Mouse (Mus musculus): ENCODE measurements around the gene Tas2r124.

Tas2r124 gene

DNA sequence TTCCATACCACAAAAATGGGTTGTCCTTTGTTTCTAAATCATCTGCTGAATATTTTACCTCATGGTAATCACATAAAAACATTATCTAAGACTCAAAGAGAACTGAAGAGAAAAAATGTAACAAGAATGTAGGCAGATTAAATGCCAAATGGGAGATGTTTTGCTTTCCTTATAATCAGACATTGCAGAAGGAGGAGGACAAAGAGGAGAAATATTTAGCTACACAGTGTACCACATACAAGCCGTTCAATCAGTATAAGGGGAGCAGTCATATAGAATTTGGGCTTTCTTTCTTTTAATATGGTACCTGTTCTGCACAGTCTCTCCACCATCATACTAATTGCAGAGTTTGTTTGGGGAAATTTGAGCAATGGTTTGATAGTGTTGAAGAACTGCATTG lies at the start of gene Tas2r124:
Gene Tas2r124, plus strand, starts transcription at position 301 of the 400 bp plus-strand sequence.
- in situ Hi-C loops (cut with MboI; ENCODE audit: unreplicated experiment in 2 of 2) = no loop called here

DNA sequence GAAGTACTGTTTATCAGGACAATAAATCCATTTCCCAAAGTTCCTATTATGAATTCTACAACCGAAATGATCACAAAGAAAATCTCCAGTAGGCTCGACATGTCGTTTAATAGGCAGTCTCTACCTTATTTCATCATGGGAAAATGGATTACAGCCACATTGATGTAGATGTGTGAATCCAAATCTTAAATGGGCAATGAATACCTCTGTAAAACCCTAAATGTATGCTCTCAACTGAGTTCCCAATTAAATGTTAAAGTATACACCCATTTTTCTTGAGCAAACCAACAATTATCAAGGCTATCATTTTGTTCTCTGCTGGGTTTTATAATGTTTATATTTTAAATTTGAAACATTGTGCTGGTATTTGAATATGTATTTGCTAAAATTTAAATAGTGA lies 42.7 kb upstream of the Tas2r124 start, which contains the start of gene Tas2r122:
Gene Tas2r122, minus strand, starts transcription at position 101 of the 400 bp plus-strand sequence.
- in situ Hi-C loops (cut with MboI; ENCODE audit: unreplicated experiment in 2 of 2) = no loop called here

GRCm38 (mm10) chr6:132737935-132738334 lies 16.6 kb upstream of the Tas2r124 start, which contains the start of gene Tas2r115:
Tas2r115 (minus strand) TSS chr6:132738035.
- in situ Hi-C loops (cut with MboI; ENCODE audit: unreplicated experiment in 2 of 2) = no loop called here

DNA sequence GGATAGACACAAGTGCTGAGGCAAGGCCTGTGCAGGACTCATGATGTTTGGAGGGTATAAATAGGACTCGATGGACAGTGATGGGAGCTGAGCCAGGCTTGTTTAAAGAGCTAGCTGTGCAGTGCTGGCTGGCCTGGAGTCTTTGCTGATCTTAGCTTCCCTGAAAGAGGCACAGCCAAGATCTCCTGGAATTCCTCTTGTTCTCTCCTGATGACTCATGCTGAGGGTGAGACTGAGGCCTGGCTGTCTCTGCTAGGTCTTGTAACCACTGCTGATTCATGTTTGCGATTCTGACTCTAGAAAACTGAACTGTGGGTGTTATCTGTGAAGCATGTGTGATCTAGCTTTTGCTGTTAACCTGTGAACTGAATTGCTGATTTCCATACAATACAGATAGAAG lies 4.3 kb upstream of the Tas2r124 start:
- in situ Hi-C loops (cut with MboI; ENCODE audit: unreplicated experiment in 2 of 2) = no loop called here

DNA sequence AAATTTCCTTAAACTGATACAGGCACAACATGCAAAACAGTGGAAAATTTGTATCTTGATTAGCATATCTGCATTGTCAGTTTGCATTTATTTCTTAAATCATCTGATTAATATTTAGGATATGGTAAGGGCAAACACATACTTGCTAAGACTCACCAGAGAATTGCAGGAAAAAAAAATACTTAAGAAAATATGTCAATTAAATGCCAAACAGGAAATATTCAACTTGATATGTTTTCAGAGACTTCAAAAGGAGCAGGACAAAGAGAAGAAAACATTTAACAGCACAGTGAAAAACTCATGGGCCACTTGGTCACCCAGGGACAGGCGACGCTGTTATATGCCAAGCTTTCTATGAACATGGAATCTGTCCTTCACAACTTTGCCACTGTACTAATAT lies 7.3 kb downstream of the Tas2r124 start, which contains the start of gene Tas2r102:
Gene Tas2r102, plus strand, starts transcription at position 301 of the 400 bp plus-strand sequence.
- in situ Hi-C loops (cut with MboI; ENCODE audit: unreplicated experiment in 2 of 2) = no loop called here

DNA sequence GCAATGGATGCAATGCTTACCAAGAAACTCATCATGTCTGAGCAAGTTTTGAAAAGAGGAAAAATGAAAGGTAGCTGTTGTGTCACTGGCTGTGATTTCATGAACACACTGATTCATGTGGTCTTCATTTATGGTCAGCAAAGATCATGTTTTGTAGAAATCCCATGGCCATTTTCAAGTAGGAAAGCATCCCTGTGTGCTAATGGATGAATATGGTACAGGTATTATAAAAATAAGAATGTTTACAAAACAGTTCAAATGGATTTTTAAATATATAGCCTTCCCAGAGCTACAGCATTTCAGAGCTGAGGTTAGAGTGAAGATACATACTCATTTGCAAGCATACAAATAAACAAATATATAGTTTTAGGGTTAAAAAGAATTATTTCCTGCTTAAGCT lies 23.5 kb downstream of the Tas2r124 start, which contains the start of gene Tas2r136:
Gene Tas2r136, minus strand, starts transcription at position 101 of the 400 bp plus-strand sequence.
- in situ Hi-C loops (cut with MboI; ENCODE audit: unreplicated experiment in 2 of 2) = loop anchor here in 1 of 2 experiments (10.0 kb wide), 1 partner anchor 87 kb away; the partner anchor contains the start of gene Tas2r110

- in situ Hi-C loops (cut with MboI; ENCODE audit: unreplicated experiment in 2 of 2) = no loop called here
Observed at GRCm38 (mm10) chr6:132795393-132795792, 40.9 kb downstream of the Tas2r124 start.

DNA sequence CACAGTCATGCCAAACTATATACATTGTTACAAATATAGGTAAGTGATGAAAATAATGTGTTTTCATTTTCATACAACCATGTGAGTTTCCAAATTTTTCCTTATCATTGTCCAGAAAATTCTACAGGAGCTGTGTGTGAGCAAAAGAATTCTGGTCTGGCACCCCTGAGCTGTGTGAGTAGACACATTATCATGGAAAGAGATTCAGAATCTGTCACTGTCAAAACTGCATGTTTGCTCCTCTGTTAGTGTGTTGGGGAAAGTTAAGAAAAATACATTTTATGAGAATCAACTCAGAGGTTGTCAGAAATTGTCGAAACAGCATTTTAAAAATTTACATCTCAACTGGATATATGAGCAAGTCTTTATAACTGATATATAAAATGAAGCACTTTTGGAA lies 48.0 kb downstream of the Tas2r124 start, which contains the start of gene Tas2r117:
Gene Tas2r117, plus strand, starts transcription at position 301 of the 400 bp plus-strand sequence.
- in situ Hi-C loops (cut with MboI; ENCODE audit: unreplicated experiment in 2 of 2) = no loop called here
